Mouse (Mus musculus): ENCODE measurements at regions not wholly inside any gene's neighbourhood (a gene's known extent, or its start where the extent isn't known, plus 50 kb on each side); places are given as distances from the start of the nearest gene placed in this dataset.
A peak's percentile ranks its signal among the peaks of the same experiment; 100 is the strongest.

DNA sequence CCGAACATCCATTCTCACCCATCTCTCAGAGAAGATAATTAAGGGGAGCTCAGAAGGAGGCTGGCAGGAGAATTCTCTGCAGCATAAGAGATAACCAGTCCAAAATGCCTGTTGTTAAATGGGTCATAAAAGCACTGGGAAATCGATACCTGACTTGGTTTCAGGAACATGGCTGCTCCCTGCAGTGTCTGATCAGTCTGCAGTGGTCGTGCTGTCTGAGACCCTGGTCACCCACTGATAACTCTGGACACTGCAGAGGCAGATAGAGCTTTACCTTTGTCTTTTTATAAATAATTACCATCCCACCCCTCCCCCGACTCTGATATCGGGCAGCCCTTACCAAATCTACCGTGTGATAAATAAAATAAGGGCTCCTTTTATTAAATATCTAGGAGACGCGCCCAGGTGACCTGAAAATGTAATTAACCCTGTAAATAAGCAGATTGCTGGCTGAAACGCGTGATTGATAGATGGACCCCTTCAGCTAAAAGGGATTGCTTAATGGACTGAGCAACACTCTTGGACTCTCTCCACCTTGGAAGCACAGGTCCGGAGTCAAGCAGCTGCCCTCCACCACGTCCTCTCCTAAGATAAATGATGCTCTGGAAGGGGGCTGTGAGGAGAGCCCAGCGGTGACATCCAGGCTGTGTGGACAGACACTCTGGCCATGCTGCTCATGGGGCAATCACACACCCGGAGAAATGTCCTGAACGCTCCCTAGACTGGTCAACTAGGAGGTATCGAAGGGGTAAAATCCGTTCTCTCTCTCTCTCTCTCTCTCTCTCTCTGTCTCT, 384.4 kb downstream of the Mtx2 start:
- no peak for DNase-seq (ENCODE audit: low spot score in 2 of 2)

DNA sequence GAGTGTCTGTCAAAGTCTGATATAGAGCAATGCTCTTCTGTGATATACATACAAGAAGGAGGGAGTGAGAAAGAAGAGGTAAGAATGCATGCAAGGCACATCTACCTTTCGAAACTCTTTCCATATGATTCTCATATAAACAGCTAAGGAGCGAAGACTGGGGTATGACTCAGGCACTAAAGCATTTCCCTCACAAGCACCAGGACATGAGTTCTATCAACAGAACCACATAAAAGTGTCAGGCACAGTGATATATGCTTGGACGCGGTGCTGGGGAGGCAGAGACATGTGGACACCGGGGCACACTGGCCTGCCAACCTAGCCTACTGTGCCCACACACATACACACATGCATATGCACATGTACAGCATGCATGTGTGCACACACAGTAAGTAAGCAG, 391.3 kb downstream of the Mtx2 start:
- DNase-seq (ENCODE audit: low spot score in 2 of 2): no peak

DNA sequence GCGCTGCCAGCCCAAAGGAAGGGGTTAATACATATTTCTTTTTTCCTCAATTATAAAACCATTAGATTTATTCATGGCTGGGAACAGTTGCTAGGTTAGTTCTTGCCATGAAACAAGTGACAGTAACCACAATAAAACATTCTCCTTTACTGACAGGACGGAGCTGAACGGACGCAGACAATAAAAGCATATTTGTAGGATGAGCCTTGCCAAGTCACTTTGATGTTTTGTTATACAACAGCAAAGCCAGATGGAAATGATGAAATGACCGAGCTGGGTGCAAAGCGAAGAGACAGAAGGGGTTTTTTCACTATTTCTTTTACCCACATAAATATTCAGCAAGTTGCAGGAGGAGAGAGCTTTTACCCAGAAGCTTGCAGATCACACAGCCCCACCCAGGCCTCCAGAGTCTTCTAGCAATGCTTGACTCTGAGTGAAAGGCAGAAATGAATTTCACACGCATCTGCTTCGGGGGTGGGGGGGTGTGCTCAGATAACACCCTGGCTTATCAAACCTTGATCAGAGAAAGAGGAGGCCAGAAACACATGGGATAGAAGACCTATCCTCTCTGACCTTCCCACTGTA, 395.3 kb downstream of the Mtx2 start:
- DNase-seq (ENCODE audit: low spot score in 2 of 2): no peak

DNA sequence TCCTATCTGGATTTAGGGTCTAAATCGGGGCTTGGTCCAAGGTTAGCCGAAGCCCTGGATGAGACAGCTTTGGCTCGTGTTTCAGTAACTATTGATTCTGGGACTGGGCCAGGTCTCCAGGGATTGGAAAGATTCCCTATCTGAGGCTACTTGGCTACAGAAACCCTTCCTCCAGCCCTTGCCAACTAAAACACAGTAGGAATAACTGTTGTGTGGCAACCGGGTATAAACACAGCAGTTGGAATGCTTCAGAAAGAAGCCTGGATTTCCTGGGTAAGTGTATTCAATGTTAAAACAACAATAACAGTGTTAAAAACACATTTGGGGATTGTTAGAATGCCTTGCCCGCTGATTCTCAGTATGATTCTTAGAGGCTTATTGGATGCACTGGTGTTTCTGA, 398.8 kb downstream of the Mtx2 start:
- peak in 1 of 2 experiments; percentile 30 for DNase-seq (ENCODE audit: low spot score in 2 of 2)

DNA sequence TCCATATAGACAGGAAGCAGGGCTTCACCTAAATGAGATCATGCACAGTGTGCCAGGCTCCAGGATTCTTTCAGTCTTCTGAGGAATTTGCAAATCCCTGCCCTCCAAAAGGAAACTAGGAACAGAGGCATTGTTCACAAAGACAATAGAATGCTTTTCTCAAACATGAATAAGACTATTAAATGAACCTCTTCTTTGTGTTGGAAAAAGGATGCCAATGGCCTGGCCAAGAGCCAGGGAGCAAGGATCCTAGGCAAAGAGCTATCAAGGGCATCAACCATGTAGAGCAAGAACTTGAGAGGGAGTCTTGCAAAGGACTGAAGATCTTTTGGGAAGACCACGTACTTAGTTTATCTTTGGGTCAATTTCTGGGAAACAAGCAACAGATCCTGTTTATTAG, 415.4 kb downstream of the Mtx2 start:
- no peak for DNase-seq (ENCODE audit: low spot score in 2 of 2)

DNA sequence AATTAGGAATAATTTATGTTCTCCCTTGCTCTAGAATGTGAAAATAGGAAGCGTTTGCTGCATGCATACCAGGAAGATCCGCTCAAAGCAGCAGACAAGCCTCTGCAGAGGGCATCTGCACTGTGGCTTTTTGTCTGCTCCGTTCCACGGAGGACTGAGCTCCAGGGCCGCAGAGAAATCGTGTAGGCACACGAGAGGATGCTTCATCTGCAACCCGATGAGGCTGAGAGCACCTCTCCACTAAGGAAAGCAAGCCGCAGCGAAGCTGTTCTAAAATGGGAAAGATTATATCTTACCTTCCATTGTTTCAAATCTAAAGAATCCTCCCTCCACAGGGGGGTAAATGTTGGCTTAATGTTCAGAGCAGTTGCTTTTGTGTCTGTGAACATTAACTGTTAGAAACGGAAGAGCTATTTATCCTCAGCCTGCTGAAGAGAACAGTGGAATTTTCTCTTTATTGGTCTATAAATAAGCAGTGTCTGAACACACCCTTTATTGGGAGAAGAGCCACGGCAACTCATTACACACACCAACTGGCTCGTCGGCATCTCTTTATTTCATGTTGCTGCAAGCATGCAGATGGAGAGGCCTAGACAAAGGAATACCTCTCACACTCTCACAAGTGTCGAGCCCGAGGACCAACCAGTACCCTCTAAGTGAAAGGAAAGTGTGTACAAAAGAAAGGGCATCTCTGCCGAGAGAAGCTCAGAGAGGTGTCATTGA, 414.6 kb upstream of the Hnrnpa3 start:
- DNase-seq (ENCODE audit: low spot score in 2 of 2): no peak

DNA sequence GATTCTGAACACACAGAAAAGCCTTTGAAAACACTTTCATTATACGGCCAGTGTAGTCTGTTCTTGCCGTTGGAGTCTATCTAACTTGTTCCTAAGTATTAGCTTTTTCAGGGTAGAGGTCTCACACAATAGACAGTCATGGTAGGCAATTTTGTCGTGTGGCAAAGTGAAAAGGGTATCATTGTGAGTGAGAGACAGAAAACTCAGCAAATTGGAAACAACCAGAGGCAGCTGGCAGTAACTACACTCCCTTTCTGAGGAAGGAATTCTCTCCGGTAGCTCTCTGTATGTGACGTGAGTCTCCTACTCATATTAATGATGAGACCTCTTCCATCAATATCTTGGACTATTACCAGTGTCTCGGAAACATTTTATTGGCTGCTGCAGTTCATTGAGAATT, 413.8 kb upstream of the Hnrnpa3 start:
- DNase-seq (ENCODE audit: low spot score in 2 of 2): no peak

DNA sequence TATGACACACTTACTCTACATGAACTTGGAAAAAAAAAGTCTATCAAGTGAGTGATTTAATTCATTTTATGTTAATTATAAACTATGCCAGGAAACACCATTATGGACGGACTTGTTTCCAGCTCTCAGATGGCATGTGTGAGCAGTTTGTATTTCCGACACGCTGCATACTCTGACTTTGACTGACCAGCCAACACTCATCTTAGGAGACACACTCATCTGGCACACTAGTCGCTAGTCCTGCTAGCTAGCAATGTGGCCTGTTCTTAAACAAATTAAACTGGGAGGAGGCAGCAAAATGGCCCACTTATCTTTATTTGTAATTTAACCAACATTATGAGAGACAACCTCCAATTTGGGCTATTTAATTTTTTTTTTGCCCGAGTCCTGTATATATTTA, 413.4 kb upstream of the Hnrnpa3 start:
- no peak for DNase-seq (ENCODE audit: low spot score in 2 of 2)

DNA sequence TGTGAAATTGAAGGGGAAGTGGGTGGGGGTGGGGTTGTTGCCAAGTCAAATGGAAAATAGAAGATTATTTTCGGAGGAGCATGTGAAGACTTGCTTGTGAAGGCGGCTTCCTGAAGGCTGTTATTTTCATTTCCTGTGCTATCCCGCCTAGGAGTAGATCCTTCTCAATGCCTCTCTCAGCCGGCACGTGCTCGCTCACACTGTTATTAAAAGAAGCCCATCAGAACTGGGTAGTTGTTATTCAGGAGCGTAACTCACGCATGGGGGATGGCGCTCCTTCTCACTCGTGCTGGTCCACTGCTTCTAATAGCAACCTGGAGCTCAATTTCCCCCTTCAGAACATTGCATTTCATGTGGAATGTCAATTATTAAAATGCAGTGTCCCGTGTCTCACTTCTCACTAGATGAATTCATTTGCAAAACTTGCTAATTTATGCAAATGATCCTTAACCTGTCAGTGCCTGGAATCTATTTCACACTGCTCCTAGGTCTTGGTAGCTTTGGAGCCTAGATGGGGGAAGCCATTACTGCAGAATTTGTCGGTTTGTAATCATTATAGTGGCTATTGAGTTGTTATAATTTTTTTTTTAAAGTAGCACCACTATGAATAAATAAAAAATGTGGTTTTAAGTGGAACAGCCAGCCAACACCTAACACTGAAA, 412.8 kb upstream of the Hnrnpa3 start:
- DNase-seq (ENCODE audit: low spot score in 2 of 2): no peak

DNA sequence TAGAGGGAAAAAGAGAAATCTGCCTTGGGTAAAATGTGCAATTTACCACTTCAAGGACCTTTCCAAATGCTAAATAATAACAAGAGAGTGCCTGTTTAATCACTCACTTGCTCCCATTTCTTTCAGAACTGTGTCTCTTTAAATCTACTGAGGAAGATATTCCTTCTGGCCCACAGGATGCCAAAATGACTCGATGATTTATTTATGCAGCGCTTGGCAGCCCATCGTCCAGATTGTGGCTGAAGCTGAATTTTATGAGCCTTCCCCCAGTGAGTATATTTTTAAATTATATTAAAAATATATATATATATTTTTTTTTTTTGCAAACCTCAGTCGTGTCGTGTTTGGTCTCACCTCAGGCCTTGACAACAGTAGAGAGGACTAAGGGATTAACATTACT, 410.8 kb upstream of the Hnrnpa3 start:
- no peak for DNase-seq (ENCODE audit: low spot score in 2 of 2)

DNA sequence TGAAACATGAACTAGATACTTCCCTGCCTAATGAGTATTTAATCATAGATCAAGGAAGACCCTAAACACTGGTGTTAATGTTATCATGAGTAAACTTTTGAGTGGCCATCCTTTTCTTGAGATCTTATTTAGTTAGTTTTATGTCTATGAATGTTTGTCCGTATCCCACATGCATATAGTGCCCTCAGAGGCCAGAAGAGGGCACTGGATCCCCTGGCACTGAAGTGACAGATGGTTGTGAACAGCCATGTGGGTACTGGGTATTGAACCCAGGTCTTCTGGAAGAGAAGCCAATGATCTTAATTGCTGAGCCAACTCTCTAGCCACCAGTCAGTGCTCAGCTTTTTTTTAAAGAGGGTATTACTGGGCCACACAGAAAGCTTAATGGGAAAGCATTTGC, 408.6 kb upstream of the Hnrnpa3 start:
- DNase-seq (ENCODE audit: low spot score in 2 of 2): no peak

DNA sequence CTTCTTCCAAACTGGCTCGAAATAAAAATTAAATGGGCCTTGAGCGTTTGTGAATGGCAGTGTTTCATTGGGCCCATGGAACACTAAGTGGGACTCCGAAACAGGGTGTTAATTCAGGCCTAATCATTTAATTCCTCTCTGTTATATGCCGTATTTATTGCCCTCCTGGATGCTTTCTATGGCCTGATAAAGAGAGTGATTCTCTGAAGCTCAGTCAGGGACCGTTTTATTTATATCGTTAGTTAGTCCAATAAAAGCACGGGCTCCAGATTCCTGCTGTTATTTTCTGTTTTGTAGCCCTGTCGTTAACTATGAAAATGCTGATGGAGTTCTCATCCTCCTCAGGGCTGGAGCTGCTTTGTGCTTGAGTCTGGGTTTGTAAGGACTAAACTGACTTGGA, 406.2 kb upstream of the Hnrnpa3 start:
- DNase-seq (ENCODE audit: low spot score in 2 of 2): no peak

DNA sequence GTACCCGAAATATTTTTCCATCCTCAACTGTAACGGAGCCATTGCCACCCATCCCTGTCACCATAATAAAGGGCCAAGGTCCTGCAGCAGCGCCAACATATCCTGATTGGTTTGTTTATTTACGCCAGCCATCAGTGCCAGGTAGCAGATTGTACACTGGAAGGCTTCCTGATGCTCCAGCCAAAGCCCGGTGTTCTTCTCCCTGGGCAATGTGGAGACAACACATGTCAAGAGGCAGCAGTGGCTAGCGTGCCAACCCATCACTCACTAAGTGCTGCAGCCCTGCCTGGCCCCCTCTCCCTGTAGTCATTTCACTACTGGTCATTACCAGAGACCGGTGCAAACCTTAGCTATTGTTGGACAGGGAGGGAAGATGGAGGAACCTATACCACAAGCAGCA, 393.8 kb upstream of the Hnrnpa3 start:
- no peak for DNase-seq (ENCODE audit: low spot score in 2 of 2)

DNA sequence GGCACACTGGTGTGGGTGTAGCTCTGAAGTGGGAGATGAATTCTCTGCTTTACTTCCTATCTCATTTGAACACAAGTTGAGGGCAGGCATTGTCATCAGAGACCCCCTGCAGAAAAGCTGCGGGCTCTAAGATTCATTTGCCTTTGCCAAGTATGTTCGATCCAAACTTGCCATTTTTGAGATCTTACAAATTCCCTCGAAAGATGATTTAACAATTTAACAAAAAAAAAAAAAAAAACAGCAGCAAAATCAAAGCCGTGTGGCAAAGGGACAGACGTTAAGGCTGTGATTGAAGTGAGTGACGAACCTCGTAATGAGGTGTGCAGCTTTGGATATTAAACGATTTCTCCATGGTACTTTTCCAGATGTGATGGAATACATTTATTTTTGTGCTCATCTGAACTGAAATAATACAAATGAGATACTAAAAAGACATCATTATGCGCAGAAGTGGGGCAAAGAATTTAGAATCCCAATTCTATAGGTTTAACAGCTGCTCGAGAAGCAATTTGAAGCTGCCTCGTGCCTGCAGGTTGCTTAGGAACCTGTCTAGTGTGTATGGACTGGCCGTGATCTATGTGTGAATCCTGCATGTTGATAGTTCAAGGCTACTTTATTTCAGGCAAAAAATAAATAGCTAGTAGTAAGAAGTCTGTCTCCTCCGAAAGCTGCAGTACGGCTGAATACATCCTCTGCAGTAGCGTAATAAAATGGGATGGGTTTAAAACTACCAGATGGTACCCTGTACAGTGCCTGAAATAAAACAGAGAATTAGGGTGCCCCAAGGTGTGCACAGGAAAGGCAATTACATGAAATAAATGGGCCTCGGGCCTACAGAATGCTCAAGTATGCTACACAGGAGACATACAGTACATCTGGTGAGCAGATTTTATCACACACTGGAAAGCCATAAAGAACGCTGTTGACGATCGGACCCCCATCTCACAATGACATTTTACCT, 393.0 kb upstream of the Hnrnpa3 start:
- DNase-seq (ENCODE audit: low spot score in 2 of 2): no peak

DNA sequence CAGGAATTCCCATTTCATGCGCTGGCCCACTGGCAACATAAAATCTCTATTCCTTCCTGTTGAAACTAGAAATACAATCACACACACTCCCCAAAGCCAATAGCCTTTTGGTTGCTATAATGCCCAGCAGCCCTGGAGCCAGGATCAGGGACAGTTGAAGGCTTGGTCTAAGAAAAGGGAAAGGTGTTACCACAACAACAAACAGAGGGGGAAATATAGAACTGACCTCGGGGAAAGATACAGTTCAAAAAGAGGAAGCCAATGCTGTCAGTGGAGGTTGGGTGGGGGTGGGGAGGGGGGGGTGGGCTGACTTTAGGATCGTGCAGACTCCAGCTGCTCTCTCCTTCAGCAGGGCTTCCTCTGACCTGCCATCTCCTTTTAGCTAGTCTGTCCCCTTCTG, 391.1 kb upstream of the Hnrnpa3 start:
- DNase-seq (ENCODE audit: low spot score in 2 of 2): no peak

DNA sequence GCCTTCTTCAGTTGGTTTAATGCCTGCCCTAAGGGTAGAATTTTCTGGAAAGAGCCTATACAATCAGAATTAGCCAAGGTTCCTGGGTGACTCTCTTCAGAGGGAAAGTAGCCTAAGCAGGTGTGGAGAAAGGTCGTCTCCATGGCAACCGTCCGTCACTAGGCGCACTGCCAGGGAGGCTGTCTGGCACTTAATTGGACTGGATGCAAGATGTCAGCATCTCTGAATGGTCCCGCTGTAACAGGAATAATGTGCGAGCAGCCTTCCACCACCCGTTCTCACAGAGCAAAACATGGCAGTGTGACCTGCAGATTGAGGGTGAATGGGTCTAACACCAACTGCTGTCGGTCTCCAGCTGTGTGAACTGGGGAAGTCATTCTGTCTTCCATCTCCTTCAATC, 389.6 kb upstream of the Hnrnpa3 start:
- DNase-seq (ENCODE audit: low spot score in 2 of 2): peak in 1 of 2 experiments; percentile 17

DNA sequence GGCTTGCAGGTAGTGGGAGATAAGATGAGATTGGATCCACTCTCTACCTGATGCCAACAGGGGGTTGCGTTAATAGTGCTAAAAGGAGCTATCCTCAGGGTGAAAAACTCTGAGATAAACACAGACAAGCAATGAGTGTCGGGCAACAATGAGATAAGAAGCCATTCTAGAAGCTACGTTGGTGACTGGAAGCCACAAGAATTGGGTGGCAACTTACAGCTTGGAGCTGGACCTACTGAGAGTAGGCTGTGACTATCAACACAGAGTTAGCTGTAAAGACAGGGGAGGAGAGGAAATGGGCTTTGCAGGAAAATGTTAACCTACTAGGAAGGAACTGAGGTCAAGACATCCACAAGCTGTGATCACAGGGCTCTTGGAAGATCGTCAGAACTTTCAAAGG, 388.9 kb upstream of the Hnrnpa3 start:
- no peak for DNase-seq (ENCODE audit: low spot score in 2 of 2)

DNA sequence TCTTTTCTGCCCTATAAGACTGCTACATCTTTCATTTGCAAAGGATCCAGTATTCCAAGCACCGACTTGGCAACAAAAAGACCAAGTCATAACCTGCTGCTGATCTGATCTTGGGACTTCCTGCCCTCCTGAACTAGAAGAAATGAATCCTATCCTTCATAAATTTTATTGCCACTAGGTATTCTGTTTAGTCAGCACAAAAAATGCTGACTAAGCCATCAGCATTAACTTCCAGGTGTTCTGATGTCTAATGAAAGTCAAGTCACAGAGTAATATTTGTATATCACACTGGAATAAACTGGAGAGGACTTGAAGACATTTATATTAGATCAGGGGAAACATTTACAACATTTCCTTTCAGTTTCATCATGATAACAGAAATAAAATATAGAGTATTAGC, 371.2 kb upstream of the Hnrnpa3 start:
- DNase-seq (ENCODE audit: low spot score in 2 of 2): no peak

DNA sequence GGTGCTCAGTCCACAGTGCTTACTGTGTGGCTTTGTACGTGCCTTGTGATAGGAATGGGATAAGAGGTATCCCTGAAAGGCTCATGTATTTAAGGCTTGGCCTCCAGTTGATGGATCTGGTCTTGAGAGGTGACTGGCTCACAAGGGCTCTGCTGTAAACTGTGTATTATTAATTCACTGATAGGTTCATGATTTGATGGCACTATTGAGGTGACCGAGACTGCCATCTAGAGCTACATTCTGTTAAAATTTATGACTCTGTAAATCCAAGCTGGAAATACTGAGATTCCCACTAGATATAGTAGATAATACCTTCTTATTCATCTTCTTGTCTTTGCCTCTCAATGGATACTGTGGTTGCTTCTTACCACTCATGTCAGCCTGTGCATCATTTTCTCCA, 367.4 kb upstream of the Hnrnpa3 start:
- no peak for DNase-seq (ENCODE audit: low spot score in 2 of 2)

DNA sequence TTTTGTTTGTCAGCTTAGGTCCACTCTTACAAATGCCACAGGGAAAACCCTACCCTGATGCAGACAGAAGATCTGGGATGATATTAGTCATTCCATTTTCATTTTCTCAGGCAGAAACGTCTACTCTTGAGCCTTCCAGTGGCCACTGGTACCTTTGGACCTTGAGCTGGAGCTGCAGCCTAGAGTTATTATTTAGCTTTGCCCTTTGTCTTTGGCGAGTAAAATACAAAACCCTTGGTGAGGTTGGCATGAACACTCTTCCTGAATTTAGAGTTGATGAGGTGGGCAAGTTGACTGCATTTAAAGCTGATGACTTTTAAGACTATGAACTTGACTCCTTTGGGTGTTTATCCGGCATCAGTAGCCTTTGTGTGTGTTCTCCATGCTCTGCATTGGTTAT, 352.2 kb upstream of the Hnrnpa3 start:
- DNase-seq (ENCODE audit: low spot score in 2 of 2): no peak

DNA sequence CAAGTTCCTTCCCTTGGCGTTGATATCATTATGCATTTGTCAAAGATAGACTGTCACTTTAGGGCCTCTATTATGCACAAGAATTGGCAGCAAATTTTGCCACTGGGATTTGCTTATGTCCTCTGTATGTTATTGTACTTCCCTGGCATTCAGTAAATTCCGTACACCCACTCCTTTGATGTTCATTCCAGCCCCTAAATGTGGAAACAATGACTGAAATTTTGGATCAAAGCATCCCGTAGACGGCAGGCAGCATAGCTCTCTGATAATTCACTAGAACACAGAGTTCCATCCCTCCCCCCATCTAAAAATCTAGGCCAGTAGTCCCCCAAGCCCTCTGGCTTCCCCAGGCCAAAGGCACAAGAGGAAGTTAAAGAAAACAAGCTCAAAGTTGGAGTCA, 347.9 kb upstream of the Hnrnpa3 start:
- no peak for DNase-seq (ENCODE audit: low spot score in 2 of 2)
